Mouse (Mus musculus) brain, embryonic 14.5 days (tissue): ENCODE measurements at regions not wholly inside any gene's neighbourhood (a gene's known extent, or its start where the extent isn't known, plus 50 kb on each side); places are given as distances from the start of the nearest gene placed in this dataset.

ENCODE experiments used
- CTCF ChIP-seq: fragments of 200-500 bp; IDR thresholded peaks from 2 replicates; pipeline ENCODE4 v1.5.1; 2012; ENCODE audit warnings: inconsistent platforms, mild to moderate bottlenecking, moderate library complexity, borderline replicate concordance; ENCODE audit not compliant: insufficient read depth, insufficient read length; ENCODE audit errors: extremely low read depth
- POLR2A ChIP-seq: fragments of 200-500 bp; IDR thresholded peaks from 2 replicates; pipeline ENCODE4 v1.6.1; 2012; ENCODE audit warnings: mild to moderate bottlenecking, inconsistent platforms, borderline replicate concordance; ENCODE audit not compliant: poor library complexity, insufficient read depth, insufficient read length, severe bottlenecking; ENCODE audit errors: extremely low read depth

DNA sequence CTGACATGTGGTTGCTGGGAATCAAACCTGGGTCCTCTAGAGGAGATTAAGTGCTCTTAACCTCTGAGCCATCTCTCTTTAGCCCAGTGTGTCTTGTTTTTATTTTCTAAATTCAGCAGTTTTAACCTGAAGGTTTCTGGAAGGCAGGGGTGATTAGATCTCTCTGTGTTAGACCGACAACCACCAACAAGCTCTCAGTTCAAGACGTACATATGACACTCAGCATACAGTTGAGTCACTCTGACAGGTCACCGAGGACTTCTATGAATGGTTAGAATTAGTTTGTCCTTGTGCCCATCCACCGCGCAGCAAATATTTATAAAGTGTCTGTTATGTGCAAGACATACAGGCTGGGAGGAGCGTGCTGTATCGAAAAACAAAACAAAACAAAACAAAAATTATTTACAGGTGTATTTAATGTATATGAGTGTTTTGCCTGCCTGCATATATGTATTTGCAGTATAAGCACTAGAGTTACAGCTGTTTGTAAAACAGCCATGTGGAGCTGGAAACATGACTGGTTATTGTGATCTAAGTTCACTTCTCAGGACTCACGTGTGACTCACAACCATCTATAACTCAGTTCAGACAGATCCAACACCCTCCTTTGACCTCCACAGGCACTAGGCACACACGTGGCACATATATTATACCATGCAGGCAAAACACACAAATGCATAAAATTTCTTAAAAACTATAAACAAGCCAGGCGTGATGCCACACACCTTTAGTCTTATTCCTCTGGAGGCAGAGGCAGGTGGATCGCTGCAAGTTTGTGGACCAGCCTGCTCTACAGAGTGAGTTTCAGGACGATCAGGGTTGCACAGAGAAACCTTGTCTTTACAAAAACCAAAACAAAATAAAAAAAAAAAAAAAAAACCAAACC is 70.5 kb upstream of the Chd2 start:
- TF ChIP-seq CTCF (no peak), POLR2A (no peak)
